Mouse (Mus musculus): ENCODE results near the gene Cox6b1. TPM values are rescaled to one million over a fixed set of nuclear protein-coding genes. Genes with fewer than 3 reads are reported as not detected.

Gene Cox6b1
- total and polyA plus RNA-seq, 3 experiments: 432 to 776 (median 581) TPM

DNA sequence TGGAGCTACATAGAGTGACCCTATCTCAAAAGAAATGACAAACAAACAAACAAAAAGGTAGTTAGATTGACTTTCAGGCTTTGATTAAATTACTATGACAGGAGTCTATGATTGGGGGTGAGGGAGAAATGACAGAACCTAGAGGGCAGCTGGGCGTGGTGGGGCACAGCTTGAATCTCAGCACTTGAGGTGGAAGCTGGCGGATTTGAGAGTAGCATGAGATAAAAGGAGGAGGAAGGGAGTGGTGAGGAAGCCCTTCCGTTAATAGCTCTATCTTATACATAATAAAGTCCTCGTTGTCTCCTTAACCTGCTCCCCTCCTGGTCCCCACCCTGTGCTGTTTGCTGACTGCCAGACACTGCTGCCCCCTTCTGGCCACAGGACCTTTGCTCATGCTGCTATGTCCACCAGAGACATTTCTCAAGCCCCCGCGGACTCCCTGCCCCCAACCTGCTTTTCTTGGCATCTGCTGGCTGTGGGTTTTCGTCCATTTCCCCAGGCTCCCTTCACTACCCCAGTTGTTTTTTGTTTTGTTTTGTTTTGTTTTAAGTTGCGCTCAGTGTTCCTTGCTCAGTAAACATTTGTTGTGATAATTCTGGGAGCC lies 18.1 kb downstream of the Cox6b1 start (continued):
- TF ChIP-seq SMC3 (IDR thresholded peaks at IDR 0.05; ENCODE audit: low read depth, low read length) (peak; percentile 97), KAT2A (IDR thresholded peaks at IDR 0.05; ENCODE audit: insufficient replicate concordance, low read length) (no peak), MEF2A (IDR thresholded peaks at IDR 0.05; ENCODE audit: borderline replicate concordance, low read depth, low read length) (peak; percentile 51; the same call in 1 of the 2 replicates), IRF4 (IDR thresholded peaks at IDR 0.05; ENCODE audit: low read depth, low read length) (peak; percentile 63; the same call in 1 of the 2 replicates), RCOR1 (conservative IDR thresholded peaks at IDR 0.05; ENCODE audit: low read depth, low read length) (no peak), MAX (IDR thresholded peaks at IDR 0.05; ENCODE audit: low read length) (peak; percentile 56; the same call in 1 of the 2 replicates), NELFE (IDR thresholded peaks at IDR 0.05; ENCODE audit: low read depth, low read length) (peak; percentile 63; the same call in 1 of the 2 replicates), ETS1 (conservative IDR thresholded peaks at IDR 0.05; ENCODE audit: low read depth, low read length) (no peak), ZMIZ1 (IDR thresholded peaks at IDR 0.05; ENCODE audit: low read depth, low read length) (no peak), USF1 (IDR thresholded peaks at IDR 0.05; ENCODE audit: low read depth, low read length) (no peak), RAD21 (IDR thresholded peaks at IDR 0.05; ENCODE audit: low read depth, low read length) (peak; percentile 96), ZNF384 (IDR thresholded peaks at IDR 0.05; ENCODE audit: low read depth, low read length) (no peak)

DNA sequence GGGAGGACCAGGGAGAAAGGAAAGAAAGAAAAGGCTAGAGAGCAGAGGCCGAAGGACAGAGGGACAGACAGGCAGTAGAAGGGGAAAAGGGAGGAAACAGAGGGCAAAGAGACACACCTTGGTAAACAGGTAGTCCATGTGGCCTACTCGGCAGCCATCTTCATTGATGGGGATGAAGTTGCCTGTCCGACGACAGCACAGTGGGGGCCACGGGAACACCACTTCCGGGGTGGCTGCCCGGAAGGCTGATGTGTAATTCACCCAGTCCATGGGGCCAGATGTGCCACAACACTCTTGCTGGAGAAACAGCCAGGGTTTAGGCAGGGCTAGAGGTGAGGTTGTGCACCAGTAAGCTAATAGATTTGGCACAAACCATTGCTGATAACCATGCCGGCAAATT lies 21.0 kb downstream of the Cox6b1 start:
- in situ Hi-C loops (cut with MboI; ENCODE audit: low pct_ligation_motif_present, low pct_unique_long_range_greater_than_20kb, low sequenced_read_pairs): loop anchor here (5.0 kb wide), 1 partner anchor 48 kb away; the partner anchor contains the start of gene Lin37
- peak overlapping the region in 2 of 3 experiments; percentile 23 to 60 for H3K4me3 ChIP-seq (replicated peaks in 1 of 3; ENCODE audit: low read depth in 2 of 3, low read length in 2 of 3, poor library complexity in 1 of 3)
- peaks cover 23 to 29% of the 10 kb centered on the region in 2 experiments for H3K4me1 ChIP-seq (ENCODE audit: control insufficient read depth in 1 of 2, insufficient read depth in 2 of 2)

More for the DNA sequence above, 21.0 kb downstream of the Cox6b1 start:
- Histone ChIP-seq H3K36me3 (replicated peaks in 1 of 2; ENCODE audit: control insufficient read depth in 1 of 2, insufficient read depth in 1 of 2, low read length in 1 of 2) (peaks cover 0 to 31% of the 10 kb centered on the region in 2 experiments), H3K9ac (ENCODE audit: insufficient read depth, low read depth) (peak overlapping the region; percentile 51), H3K4me2 (ENCODE audit: insufficient read depth, low read depth, poor library complexity, severe bottlenecking) (peak overlapping the region; percentile 52), H3K79me2 (replicated peaks; ENCODE audit: control insufficient read depth, extremely low read depth, insufficient read depth, poor library complexity, severe bottlenecking) (peaks cover 3% of the 10 kb centered on the region), H3K27ac (ENCODE audit: insufficient read depth, low read depth) (peak overlapping the region; percentile 64), H3K27me3 (replicated peaks) (no peaks in the 10 kb centered on the region), H3K9me3 (replicated peaks; ENCODE audit: low read length) (peaks cover 3% of the 10 kb centered on the region)
- TF ChIP-seq MXI1 (IDR thresholded peaks at IDR 0.05; ENCODE audit: low read depth, low read length) (no peak), MEF2A (IDR thresholded peaks at IDR 0.05; ENCODE audit: borderline replicate concordance, low read depth, low read length) (no peak), USF2 (conservative IDR thresholded peaks at IDR 0.05; ENCODE audit: low read depth, low read length) (no peak), ELF1 (IDR thresholded peaks at IDR 0.05; ENCODE audit: low read depth, low read length) (peak; percentile 90), TBP (conservative IDR thresholded peaks at IDR 0.05; ENCODE audit: low read depth, low read length) (no peak), SMC3 (IDR thresholded peaks at IDR 0.05; ENCODE audit: low read depth, low read length) (no peak), USF1 (IDR thresholded peaks at IDR 0.05; ENCODE audit: low read depth, low read length) (no peak; the same call in 1 of the 2 replicates), ZC3H11A (IDR thresholded peaks at IDR 0.05; ENCODE audit: low read depth, low read length) (no peak), NRF1 (IDR thresholded peaks at IDR 0.05; ENCODE audit: low read depth, low read length) (0 out of 2 replicates have a peak, but pooled peaks have one; percentile 26), CTCF (conservative IDR thresholded peaks at IDR 0.05 in 1 of 2, IDR thresholded peaks at IDR 0.05 in 1 of 2; ENCODE audit: low read depth in 2 of 2, low read length in 2 of 2) (no peak), ZKSCAN1 (IDR thresholded peaks at IDR 0.05; ENCODE audit: borderline replicate concordance, low read depth, low read length) (no peak), HCFC1 (IDR thresholded peaks at IDR 0.05; ENCODE audit: low read depth, low read length) (peak; percentile 26; the same call in 1 of the 2 replicates), GABPA (IDR thresholded peaks at IDR 0.05; ENCODE audit: insufficient replicate concordance, low read depth, low read length) (no peak), KAT2A (IDR thresholded peaks at IDR 0.05; ENCODE audit: insufficient replicate concordance, low read length) (no peak), POLR2A (IDR thresholded peaks at IDR 0.05; ENCODE audit: low read depth, low read length) (peak; percentile 40; the same call in 1 of the 2 replicates), MYC (IDR thresholded peaks at IDR 0.05; ENCODE audit: low read depth, low read length) (peak; percentile 66), PAX5 (IDR thresholded peaks at IDR 0.05; ENCODE audit: low read length) (no peak), ETS1 (conservative IDR thresholded peaks at IDR 0.05; ENCODE audit: low read depth, low read length) (no peak), CHD1 (IDR thresholded peaks at IDR 0.05; ENCODE audit: low read depth, low read length) (no peak), MAZ (IDR thresholded peaks at IDR 0.05; ENCODE audit: low read depth, low read length) (peak; percentile 69; the same call in 1 of the 2 replicates), TCF12 (IDR thresholded peaks at IDR 0.05; ENCODE audit: low read depth, low read length) (peak; percentile 58)
- dilution Hi-C loops (cut with MboI; ENCODE audit: extremely low pct_ligation_motif_present, extremely low pct_unique_long_range_greater_than_20kb, low sequenced_read_pairs): no loop called here
- DNase-seq (ENCODE audit: extremely low read depth): no peak
